Mouse (Mus musculus) effector memory CD4-positive, alpha-beta T cell, adult 7 months (primary cell): ENCODE measurements around the gene Wfdc15b. TPM values are rescaled to one million over a fixed set of nuclear protein-coding genes. Genes with fewer than 3 reads are reported as not detected.

Source experiments
- polyA plus RNA-seq: library from polyadenylated mRNA; unstranded; fragments of 100-300 nt; shearing (Covaris generic); gene quantifications from one replicate; pipeline ENCODE4 v1.2.1, GENCODE M21; 2017

Gene Wfdc15b
- not detected for polyA plus RNA-seq

DNA sequence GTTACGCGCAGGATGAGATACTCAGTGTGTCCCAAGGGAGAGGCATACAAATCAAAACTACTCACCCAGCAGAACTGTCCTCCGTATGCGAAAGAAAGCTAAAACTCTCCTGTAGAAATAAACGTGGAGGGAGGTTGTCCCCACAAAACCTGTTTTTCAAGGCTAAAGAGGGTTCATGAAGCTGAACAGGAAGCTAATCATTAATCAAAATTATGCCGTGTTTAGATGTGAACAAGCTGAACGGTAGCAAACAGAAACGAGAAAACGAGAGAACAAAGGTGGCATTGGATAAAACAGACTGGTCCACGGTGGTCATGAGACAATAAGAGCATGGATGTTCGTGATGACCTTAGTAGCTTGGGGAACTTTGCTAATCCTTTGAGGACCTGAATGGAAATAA is at the start of gene Wfdc15b:
Wfdc15b (minus strand) TSS at position 139 of the 400 bp plus-strand sequence.

DNA sequence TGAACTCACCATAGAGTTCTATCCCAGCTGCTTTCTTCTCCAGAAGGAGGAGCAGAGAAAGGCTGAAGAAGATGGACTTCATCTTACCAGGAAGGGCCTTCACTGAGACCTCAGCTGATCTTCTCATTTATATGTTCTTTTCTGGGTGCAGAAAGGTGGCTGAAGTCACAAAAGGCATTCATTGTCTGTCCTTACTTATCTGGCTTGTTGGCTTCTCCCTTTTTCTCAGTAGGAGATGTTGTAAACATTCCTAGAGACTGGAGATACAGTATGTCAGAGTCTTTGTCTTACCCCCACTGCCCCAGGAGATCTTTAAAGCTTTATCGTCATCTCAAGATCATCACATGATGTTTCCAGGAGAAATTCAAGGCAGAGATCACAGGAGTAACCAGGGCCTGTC is 35.1 kb upstream of the Wfdc15b start, which contains the start of gene Svs3b:
Svs3b (minus strand) TSS at position 101 of the 400 bp plus-strand sequence.

DNA sequence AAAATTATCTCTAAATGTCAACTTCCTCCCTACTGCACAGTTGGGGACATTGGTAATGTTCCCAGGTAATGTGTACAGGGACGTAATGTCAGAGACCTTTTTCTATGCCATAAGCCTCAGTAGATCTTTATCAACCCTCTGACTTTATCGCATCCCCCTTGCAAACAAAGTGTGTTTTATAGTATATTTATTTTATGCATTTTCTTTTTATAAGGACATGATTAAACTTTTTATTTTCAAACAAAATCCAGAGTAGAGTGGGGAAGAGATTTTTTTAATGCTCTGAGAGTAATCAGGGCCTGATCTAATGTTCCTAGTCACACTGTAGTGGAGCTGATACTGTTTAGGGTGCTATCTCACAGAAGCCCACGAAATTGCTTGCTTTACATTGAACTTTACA is 16.9 kb upstream of the Wfdc15b start, which contains the start of gene Svs2:
Svs2 (minus strand) TSS at position 101 of the 400 bp plus-strand sequence.

DNA sequence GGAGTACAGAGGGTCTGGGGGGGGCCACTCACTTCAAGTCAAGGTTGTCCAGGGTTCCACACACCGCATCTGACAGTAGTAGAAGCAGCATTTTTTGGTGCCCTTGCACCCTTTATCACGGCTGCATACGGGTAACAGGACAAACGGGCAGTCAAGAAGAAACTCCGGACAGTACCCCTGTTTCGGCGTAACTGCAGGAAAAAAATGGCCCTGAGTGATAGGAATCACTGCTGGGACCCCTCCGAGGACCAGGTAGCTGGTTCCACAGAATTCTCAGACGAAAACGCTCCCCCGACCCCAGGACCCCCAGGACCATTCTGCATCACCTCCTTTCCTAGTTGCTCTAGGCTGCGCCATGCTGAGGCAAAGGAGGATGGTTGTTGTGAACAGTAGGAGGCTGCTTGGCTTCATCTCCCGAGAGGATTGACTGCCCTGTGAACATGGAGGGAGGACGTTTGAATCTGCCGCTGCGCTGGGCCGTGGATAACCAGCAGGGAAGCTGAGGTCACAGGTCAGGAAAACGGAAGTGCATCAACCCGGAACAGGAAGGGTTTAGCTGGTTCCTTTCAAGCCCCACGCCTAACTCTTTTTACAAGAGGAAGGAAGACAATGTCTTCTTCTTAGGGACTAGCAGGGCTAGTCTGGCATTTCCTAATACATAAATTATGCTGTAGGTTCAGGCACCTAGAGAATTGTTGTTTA is 21.7 kb downstream of the Wfdc15b start, which contains the start of gene Wfdc15a:
Wfdc15a (minus strand) TSS at position 505 of the 702 bp plus-strand sequence.

DNA sequence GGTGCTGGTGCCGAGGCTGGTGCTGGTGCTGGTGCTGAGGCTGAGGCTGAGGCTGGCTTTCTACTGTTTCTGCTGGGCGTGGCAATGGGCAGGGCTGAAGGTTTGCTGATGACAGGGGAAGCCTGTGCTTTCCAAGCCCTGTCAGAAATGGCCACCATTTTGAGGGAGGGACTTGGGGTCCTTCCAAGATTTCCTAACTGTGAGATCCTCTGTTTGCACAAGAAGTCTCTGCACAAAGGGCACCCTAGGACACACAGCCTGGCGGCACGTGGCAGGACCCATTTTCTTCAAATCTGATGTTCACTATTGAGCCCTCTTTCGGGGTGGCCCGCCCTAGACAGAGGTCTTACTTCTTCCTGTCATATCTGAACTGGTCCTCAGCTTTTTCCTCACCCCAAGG is 30.9 kb downstream of the Wfdc15b start, which contains the start of gene Wfdc12:
Wfdc12 (minus strand) TSS at position 33 of the 400 bp plus-strand sequence.

DNA sequence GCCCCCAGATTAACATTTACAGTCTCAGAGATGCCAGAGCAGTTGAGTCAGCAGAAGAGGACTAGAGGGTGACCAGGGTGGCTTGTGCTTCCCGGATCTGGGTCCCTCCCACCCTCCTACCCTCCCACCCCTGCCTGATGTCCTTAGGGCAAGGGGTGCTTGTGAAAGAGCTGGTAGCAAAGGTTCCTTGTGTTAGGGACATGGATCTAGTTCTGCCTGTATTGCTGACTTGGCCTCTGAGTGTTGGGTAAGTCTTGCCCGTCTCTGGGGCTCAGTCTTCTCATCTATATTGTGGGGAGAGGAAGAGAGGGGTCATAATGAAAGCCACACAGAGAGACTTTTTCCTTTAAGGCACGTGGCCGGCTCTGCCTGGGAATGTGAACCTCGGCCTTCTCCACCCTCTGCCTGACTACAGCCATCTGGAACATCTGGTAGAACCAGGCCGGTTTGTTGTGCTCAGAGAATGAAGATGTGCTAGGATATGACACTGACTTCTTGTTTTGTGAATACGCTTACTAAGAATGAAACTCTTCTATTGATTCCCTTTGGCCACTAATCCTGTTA is 38.7 kb downstream of the Wfdc15b start, which contains the start of gene Wfdc5:
Wfdc5 (minus strand) TSS at position 51 of the 564 bp plus-strand sequence.

DNA sequence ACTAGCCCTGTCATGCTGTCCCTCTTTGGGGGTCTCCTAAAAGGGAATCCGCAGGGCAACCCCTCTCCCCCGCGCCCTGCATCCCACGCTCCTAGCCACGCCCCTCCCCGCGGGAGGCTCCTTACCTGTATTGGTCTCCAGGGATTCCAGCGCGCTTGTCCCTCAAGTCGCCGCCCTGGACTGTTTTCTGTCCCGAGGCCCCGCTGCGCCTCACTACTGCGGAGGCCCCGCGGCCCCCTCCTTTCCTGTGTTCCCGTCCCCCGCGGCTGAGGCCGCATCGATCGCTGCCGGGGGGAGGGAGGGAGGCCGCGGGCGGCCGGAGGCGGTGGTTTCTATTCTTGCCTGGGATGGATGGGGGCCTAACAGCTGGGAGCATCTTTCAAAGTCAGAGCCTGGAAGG is 50.6 kb downstream of the Wfdc15b start, which contains the start of gene Kcns1:
Kcns1 (minus strand) TSS at position 212 of the 400 bp plus-strand sequence.

Other genes with a start within 250 kb of the Wfdc15b start
- 125 TPM for gene Ywhab, start 226.7 kb downstream of the Wfdc15b start, polyA plus RNA-seq
- gene Pabpc1l, start 196.2 kb downstream of the Wfdc15b start, polyA plus RNA-seq: 0.73 TPM
- gene Stk4, start 151.3 kb downstream of the Wfdc15b start, polyA plus RNA-seq: 268 TPM
- gene Tomm34, start 150.5 kb downstream of the Wfdc15b start, polyA plus RNA-seq: 119 TPM
- gene Kcns1, start 50.5 kb downstream of the Wfdc15b start, polyA plus RNA-seq: 0.13 TPM
- gene Wfdc5, start 38.9 kb downstream of the Wfdc15b start, polyA plus RNA-seq: 0.38 TPM
- gene Wfdc12, start 31.1 kb downstream of the Wfdc15b start, polyA plus RNA-seq: not detected
- gene Wfdc15a, start 21.5 kb downstream of the Wfdc15b start, polyA plus RNA-seq: not detected
- gene Svs2, start 16.8 kb upstream of the Wfdc15b start, polyA plus RNA-seq: not detected
- not detected for gene Svs3b, start 35.0 kb upstream of the Wfdc15b start, polyA plus RNA-seq
- not detected for gene Svs4, start 56.8 kb upstream of the Wfdc15b start, polyA plus RNA-seq
- not detected for gene Svs3a, start 67.6 kb upstream of the Wfdc15b start, polyA plus RNA-seq
- gene Svs6, start 95.1 kb upstream of the Wfdc15b start, polyA plus RNA-seq: not detected
- gene Svs5, start 111.1 kb upstream of the Wfdc15b start, polyA plus RNA-seq: not detected
- gene Slpi, start 167.4 kb upstream of the Wfdc15b start, polyA plus RNA-seq: 12.2 TPM
- gene Rbpjl, start 181.5 kb upstream of the Wfdc15b start, polyA plus RNA-seq: 0.71 TPM
- gene Matn4, start 183.5 kb upstream of the Wfdc15b start, polyA plus RNA-seq: 0.69 TPM
- 0.63 TPM for gene Sdc4, start 222.2 kb upstream of the Wfdc15b start, polyA plus RNA-seq
- gene Sys1, start 235.3 kb upstream of the Wfdc15b start, polyA plus RNA-seq: 86.9 TPM
- gene Gm20458, start 239.3 kb upstream of the Wfdc15b start, polyA plus RNA-seq: 11.7 TPM